Mouse (Mus musculus) megakaryocyte, adult 5-6 weeks (primary cell): ENCODE measurements around the gene Crip3. TPM values are rescaled to one million over a fixed set of nuclear protein-coding genes. Genes with fewer than 3 reads are reported as not detected.

Source experiments
- ATAC-seq: 2 replicates; pipeline ENCODE4 v1.8.0; 2016; ENCODE audit warnings: mild to moderate bottlenecking, inconsistent platforms; ENCODE audit not compliant: poor library complexity, severe bottlenecking
- total RNA-seq, 2 experiments: library from RNA; stranded (forward) in 1 of 2; stranded (reverse) in 1 of 2; fragments of 153-499, 151-499 nt in 1 of 2; fragments of 221-1000, 200-1000 nt in 1 of 2; gene quantifications; 2 replicates each; pipeline versions ENCODE4 v1.2.3 to v1.2.4; 2015 to 2017

Crip3 gene
- total RNA-seq, 2 experiments from 2014 or later, result not detected

GRCm38 (mm10) chr17:46454539-46454938 is 25.8 kb downstream of the Crip3 start:
- no peak for ATAC-seq

- ATAC-seq, result no peak
Observed at GRCm38 (mm10) chr17:46455110-46455691, 26.5 kb downstream of the Crip3 start.

- no peak for ATAC-seq
Observed at GRCm38 (mm10) chr17:46457791-46458190, 29.1 kb downstream of the Crip3 start.

DNA sequence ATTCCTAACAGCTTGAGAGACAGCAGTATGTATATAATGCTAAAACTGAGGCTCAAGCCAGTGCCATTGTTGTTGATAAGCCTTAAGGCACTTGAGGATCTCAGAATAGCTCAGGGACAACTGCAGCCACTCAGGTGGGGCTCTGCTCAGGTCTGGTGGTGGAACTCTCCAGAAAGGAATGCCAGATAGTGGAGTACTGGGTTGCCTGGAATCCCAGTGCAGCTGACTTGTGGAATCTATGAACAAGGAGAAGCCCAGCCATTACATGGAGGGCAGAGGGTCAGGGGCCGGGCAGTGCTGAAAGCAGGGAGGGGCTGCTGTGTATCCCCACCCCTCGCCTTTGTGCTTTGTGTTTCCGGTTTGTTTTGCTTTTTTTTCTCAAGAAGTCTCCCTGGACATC is 29.7 kb downstream of the Crip3 start:
- no peak for ATAC-seq

GRCm38 (mm10) chr17:46460673-46461072 is 31.9 kb downstream of the Crip3 start:
- ATAC-seq, result no peak

DNA sequence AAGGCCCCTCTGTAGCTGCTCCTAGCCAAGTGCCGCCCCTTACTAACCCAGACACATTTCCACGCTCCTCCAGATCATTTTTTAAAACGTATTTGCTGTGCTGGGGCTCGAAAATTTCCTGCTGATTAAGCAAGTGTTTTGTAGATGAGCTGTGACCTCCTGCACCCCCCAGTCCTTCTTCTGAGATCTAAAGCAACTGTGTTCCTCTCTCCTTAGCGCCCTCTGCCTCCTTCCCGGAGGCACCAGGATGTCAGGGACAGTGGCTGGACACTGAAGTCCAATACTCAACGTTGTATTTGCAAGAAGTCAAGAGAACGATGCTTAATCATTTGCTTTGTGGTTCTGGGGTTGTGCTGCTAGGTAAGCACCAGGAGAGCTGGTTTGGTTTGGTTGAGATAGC is 32.6 kb downstream of the Crip3 start:
- no peak for ATAC-seq

DNA sequence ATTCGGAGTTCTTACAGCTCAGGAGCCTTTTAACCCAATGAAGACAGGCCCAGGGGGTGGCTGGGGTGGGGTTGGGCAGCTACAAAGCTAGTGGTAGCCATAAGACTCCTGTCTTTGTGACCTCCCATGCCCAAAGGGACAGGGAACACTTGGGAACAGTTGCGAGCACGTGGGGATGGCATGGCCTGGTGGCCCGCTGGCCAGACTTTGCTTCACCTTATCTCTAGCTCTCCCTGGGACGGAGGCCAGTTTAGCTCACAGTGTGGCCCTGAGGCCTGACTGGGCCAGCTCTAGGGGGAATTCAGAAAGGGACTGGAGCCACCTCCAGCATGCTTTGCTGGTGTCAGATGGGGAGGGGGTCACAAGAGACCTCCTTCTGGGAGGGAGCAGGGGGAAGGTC is 33.5 kb downstream of the Crip3 start:
- no peak for ATAC-seq

DNA sequence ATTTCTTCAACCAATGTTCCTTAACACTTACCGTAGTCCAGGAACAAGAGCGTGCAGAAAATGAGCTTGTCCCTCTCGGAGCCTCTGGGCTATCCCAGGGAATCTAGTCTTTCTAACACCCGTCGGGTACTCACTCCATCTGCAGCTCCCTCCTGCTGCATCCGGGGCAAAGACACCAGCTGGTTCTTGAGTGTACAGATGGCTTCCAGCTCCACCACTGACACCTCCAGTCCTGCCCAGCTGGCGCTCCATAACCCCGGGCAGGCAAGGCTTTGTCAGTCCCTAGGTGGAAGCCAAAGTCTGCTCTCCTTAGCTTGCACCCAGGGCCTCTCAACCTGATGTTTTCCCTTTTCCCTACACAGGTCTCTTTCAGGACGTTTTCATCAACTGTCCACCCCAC is 39.1 kb downstream of the Crip3 start:
- ATAC-seq, result no peak

DNA sequence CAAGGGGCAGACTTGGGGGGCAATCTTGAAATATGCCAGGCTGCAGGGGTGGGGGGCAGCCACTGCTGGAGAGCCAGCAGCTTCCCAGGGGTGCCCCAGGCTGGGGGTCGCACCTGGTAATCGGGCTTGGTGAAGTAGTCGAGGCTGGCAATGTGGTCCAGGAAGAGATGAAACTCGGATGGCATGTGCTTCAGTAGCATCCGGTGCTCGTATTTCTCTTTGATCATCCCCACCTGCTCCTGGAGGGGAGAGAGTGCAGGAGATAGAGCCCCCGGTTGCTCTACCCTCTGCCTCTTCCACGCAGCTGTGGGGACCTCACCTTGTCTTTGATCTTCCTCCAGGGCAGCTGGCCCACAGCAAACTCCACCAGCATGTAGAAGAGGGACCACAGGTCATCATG is 47.9 kb downstream of the Crip3 start:
- ATAC-seq, result no peak

- ATAC-seq, result no peak
Observed at GRCm38 (mm10) chr17:46477286-46477685, 48.6 kb downstream of the Crip3 start.

Other genes starting within 250 kb of the Crip3 start
- 14.2 and 18.2 TPM in 2 replicates for gene Polh, start 226.3 kb upstream of the Crip3 start, total RNA-seq (2015)
- 28.5 and 31.8 TPM in 2 replicates for gene Polh, start 226.3 kb upstream of the Crip3 start, total RNA-seq (2017)
- gene Xpo5, start 226.1 kb upstream of the Crip3 start, total RNA-seq (2015), result 16.8 and 21.0 TPM in 2 replicates
- gene Xpo5, start 226.1 kb upstream of the Crip3 start, total RNA-seq (2017), result 25.1 and 26.6 TPM in 2 replicates
- gene Polr1c, start 180.9 kb upstream of the Crip3 start, total RNA-seq (2015), result 22.5 and 27.8 TPM in 2 replicates
- 21.4 and 22.4 TPM in 2 replicates for gene Polr1c, start 180.9 kb upstream of the Crip3 start, total RNA-seq (2017)
- 53.9 and 55.1 TPM in 2 replicates for gene Yipf3, start 180.8 kb upstream of the Crip3 start, total RNA-seq (2015)
- gene Yipf3, start 180.8 kb upstream of the Crip3 start, total RNA-seq (2017), result 30.1 and 35.8 TPM in 2 replicates
- 0.34 and 1.2 TPM in 2 replicates for gene Lrrc73, start 175.4 kb upstream of the Crip3 start, total RNA-seq (2015)
- gene Lrrc73, start 175.4 kb upstream of the Crip3 start, total RNA-seq (2017), result 0.33 TPM in 1 of 2 replicates, not detected in the other
- 5.4 and 9.9 TPM in 2 replicates for gene Tjap1, start 145.9 kb upstream of the Crip3 start, total RNA-seq (2015)
- gene Tjap1, start 145.9 kb upstream of the Crip3 start, total RNA-seq (2017), result 9.8 and 15.7 TPM in 2 replicates
- gene Dlk2, start 131.5 kb upstream of the Crip3 start, total RNA-seq (2015), result not detected in 2 replicates
- gene Dlk2, start 131.5 kb upstream of the Crip3 start, total RNA-seq (2017), result not detected in 2 replicates
- 0.87 and 1.8 TPM in 2 replicates for gene Abcc10, start 100.6 kb upstream of the Crip3 start, total RNA-seq (2015)
- 2.2 and 5.4 TPM in 2 replicates for gene Abcc10, start 100.6 kb upstream of the Crip3 start, total RNA-seq (2017)
- 3.9 and 10.4 TPM in 2 replicates for gene Zfp318, start 45.2 kb upstream of the Crip3 start, total RNA-seq (2015)
- gene Zfp318, start 45.2 kb upstream of the Crip3 start, total RNA-seq (2017), result 5.2 and 8.3 TPM in 2 replicates
- gene Slc22a7, start 9.5 kb downstream of the Crip3 start, total RNA-seq (2015), result not detected in 2 replicates
- gene Slc22a7, start 9.5 kb downstream of the Crip3 start, total RNA-seq (2017), result not detected in 2 replicates
- not detected in 2 replicates for gene Ttbk1, start 58.7 kb downstream of the Crip3 start, total RNA-seq (2015)
- 0.04 TPM in 1 of 2 replicates, not detected in the other for gene Ttbk1, start 58.7 kb downstream of the Crip3 start, total RNA-seq (2017)
- gene Dnph1, start 67.8 kb downstream of the Crip3 start, total RNA-seq (2015), result 10.1 and 10.4 TPM in 2 replicates
- 4.3 and 5.9 TPM in 2 replicates for gene Dnph1, start 67.8 kb downstream of the Crip3 start, total RNA-seq (2017)
- gene Cul9, start 117.5 kb downstream of the Crip3 start, total RNA-seq (2015), result 2.7 and 4.3 TPM in 2 replicates
- 1.7 and 4.4 TPM in 2 replicates for gene Cul9, start 117.5 kb downstream of the Crip3 start, total RNA-seq (2017)
- gene Srf, start 127.2 kb downstream of the Crip3 start, total RNA-seq (2015), result 28.5 and 34.0 TPM in 2 replicates
- 23.7 and 36.3 TPM in 2 replicates for gene Srf, start 127.2 kb downstream of the Crip3 start, total RNA-seq (2017)
- not detected in 2 replicates for gene Ptk7, start 200.6 kb downstream of the Crip3 start, total RNA-seq (2015)
- gene Ptk7, start 200.6 kb downstream of the Crip3 start, total RNA-seq (2017), result 0.07 and 0.16 TPM in 2 replicates
- gene Klc4, start 217.1 kb downstream of the Crip3 start, total RNA-seq (2015), result 3.5 and 4.9 TPM in 2 replicates
- 13.1 and 15.0 TPM in 2 replicates for gene Klc4, start 217.1 kb downstream of the Crip3 start, total RNA-seq (2017)
- 46.2 and 67.5 TPM in 2 replicates for gene Mrpl2, start 217.3 kb downstream of the Crip3 start, total RNA-seq (2015)
- 42.7 and 53.9 TPM in 2 replicates for gene Mrpl2, start 217.3 kb downstream of the Crip3 start, total RNA-seq (2017)
- 1.7 and 1.9 TPM in 2 replicates for gene Cul7, start 221.4 kb downstream of the Crip3 start, total RNA-seq (2015)
- gene Cul7, start 221.4 kb downstream of the Crip3 start, total RNA-seq (2017), result 1.9 and 2.4 TPM in 2 replicates
- 9.6 and 10.6 TPM in 2 replicates for gene Rrp36, start 245.4 kb downstream of the Crip3 start, total RNA-seq (2015)
- gene Rrp36, start 245.4 kb downstream of the Crip3 start, total RNA-seq (2017), result 62.2 and 75.0 TPM in 2 replicates
- gene Mea1, start 249.9 kb downstream of the Crip3 start, total RNA-seq (2015), result 43.5 and 57.6 TPM in 2 replicates
- gene Mea1, start 249.9 kb downstream of the Crip3 start, total RNA-seq (2017), result 68.3 and 81.4 TPM in 2 replicates